Mouse (Mus musculus): ENCODE data around the gene Acvr2b.
A peak's percentile ranks its signal among the peaks of the same experiment; 100 is the strongest.

Acvr2b gene

GRCm38 (mm10) chr9:119408898-119409664 is 7.2 kb downstream of the Acvr2b start:
- DNase-seq: peak in 1 of 2 experiments; percentile 41

GRCm38 (mm10) chr9:119409864-119410263 is 7.9 kb downstream of the Acvr2b start:
- no peak for DNase-seq

GRCm38 (mm10) chr9:119418025-119418424 is 16.1 kb downstream of the Acvr2b start:
- DNase-seq: peak in 1 of 2 experiments; percentile 38

GRCm38 (mm10) chr9:119419852-119420438 is 18.0 kb downstream of the Acvr2b start:
- DNase-seq: no peak

- DNase-seq: peak; percentile 64 to 78
These were observed 23.5 kb downstream of the Acvr2b start for GRCm38 (mm10) chr9:119425217-119425975.

GRCm38 (mm10) chr9:119425976-119426415 is 24.1 kb downstream of the Acvr2b start:
- DNase-seq: no peak

- peak; percentile 34 to 53 for DNase-seq
These were observed 24.6 kb downstream of the Acvr2b start for GRCm38 (mm10) chr9:119426483-119426882.

GRCm38 (mm10) chr9:119430311-119430710 is 28.4 kb downstream of the Acvr2b start:
- DNase-seq: peak; percentile 92 to 93

GRCm38 (mm10) chr9:119435855-119436254 is 33.9 kb downstream of the Acvr2b start:
- no peak for DNase-seq

- no peak for DNase-seq
These were observed 36.1 kb downstream of the Acvr2b start for GRCm38 (mm10) chr9:119438065-119438464.

- DNase-seq: no peak
These were observed 36.6 kb downstream of the Acvr2b start for GRCm38 (mm10) chr9:119438498-119439000.

GRCm38 (mm10) chr9:119444738-119445429 is 43.0 kb downstream of the Acvr2b start, which contains the start of gene Exog:
TSS of gene Exog (plus strand) at chr9:119444943.
- DNase-seq: peak; percentile 99 to 100

GRCm38 (mm10) chr9:119445737-119446136 is 43.8 kb downstream of the Acvr2b start:
- no peak for DNase-seq

- DNase-seq: no peak
These were observed 54.0 kb downstream of the Acvr2b start for GRCm38 (mm10) chr9:119455967-119456366.

GRCm38 (mm10) chr9:119457122-119457521 is 55.2 kb downstream of the Acvr2b start:
- DNase-seq: no peak

- peak; percentile 81 to 85 for DNase-seq
These were observed 58.5 kb downstream of the Acvr2b start for GRCm38 (mm10) chr9:119460410-119460809.

- no peak for DNase-seq
These were observed 63.1 kb downstream of the Acvr2b start for GRCm38 (mm10) chr9:119465056-119465455.

GRCm38 (mm10) chr9:119465595-119465994 is 63.7 kb downstream of the Acvr2b start:
- DNase-seq: peak; percentile 61 to 74

- no peak for DNase-seq
These were observed 67.9 kb downstream of the Acvr2b start for GRCm38 (mm10) chr9:119469691-119470353.

GRCm38 (mm10) chr9:119472412-119472918 is 70.5 kb downstream of the Acvr2b start:
- DNase-seq: no peak

- DNase-seq: no peak
These were observed 71.1 kb downstream of the Acvr2b start for GRCm38 (mm10) chr9:119473011-119473410.
